Mouse (Mus musculus) liver, embryonic 14.5 days (tissue): ENCODE data around the gene Egfl6. TPM values are rescaled to one million over a fixed set of nuclear protein-coding genes. Genes with fewer than 3 reads are reported as not detected.

Source experiments
- ATAC-seq: fragments of 200-750 bp; cut with Nextera tagmentation; 2 replicates; pipeline ENCODE4 v1.8.0; 2017; ENCODE audit warnings: moderate number of reproducible peaks, mild to moderate bottlenecking, moderate library complexity; ENCODE audit not compliant: insufficient read depth
- DNase-seq, 3 experiments: peaks; one replicate each; pipeline ENCODE4 v3.0.0-alpha.2; 2012 to 2013; ENCODE audit warnings: low read depth in 3 of 3, low spot score in 3 of 3
- H3K27ac ChIP-seq: fragments of 300-500 bp; sonication (generic); 2 replicates; pipeline ENCODE4 v1.5.1; 2014; ENCODE audit warnings: moderate library complexity, mild to moderate bottlenecking, control low read depth, inconsistent platforms
- H3K27me3 ChIP-seq: fragments of 300-500 bp; sonication (generic); 2 replicates; pipeline ENCODE4 v1.6.1; 2014; ENCODE audit warnings: mild to moderate bottlenecking, low read length, moderate library complexity; ENCODE audit not compliant: control insufficient read depth, insufficient read depth
- H3K36me3 ChIP-seq: fragments of 300-500 bp; sonication (generic); replicated peaks from 2 replicates; pipeline ENCODE4 v1.6.1; 2014; ENCODE audit warnings: low read depth; ENCODE audit not compliant: control insufficient read depth, insufficient read depth
- H3K4me1 ChIP-seq, 2 experiments: fragments of 200-500 bp in 1 of 2; fragments of 300-500 bp in 1 of 2; sonication (generic) in 1 of 2; replicated peaks; 2 replicates each; pipeline ENCODE4 v1.6.1; 2012 to 2014; ENCODE audit warnings: antibody characterized with exemption in 1 of 2, inconsistent platforms in 1 of 2, low read length in 1 of 2; ENCODE audit not compliant: control insufficient read depth in 2 of 2, insufficient read depth in 2 of 2
- H3K4me2 ChIP-seq: fragments of 300-500 bp; sonication (generic); 2 replicates; pipeline ENCODE4 v1.6.1; 2014; ENCODE audit warnings: low read depth, mild to moderate bottlenecking, control low read depth, moderate library complexity
- H3K4me3 ChIP-seq, 2 experiments: fragments of 200-500 bp in 1 of 2; fragments of 300-500 bp in 1 of 2; sonication (generic) in 1 of 2; 2 replicates each; pipeline ENCODE4 v1.5.1; 2012 to 2014; ENCODE audit warnings: low read depth in 2 of 2, low read length in 2 of 2, mild to moderate bottlenecking in 2 of 2, control low read depth in 1 of 2, inconsistent platforms in 1 of 2, moderate library complexity in 1 of 2; ENCODE audit not compliant: insufficient read depth in 1 of 2
- H3K9ac ChIP-seq: fragments of 300-500 bp; sonication (generic); replicated peaks from 2 replicates; pipeline ENCODE4 v1.6.1; 2014; ENCODE audit warnings: mild to moderate bottlenecking, control low read depth, moderate library complexity
- H3K9me3 ChIP-seq: fragments of 300-500 bp; sonication (generic); 2 replicates; pipeline ENCODE4 v1.6.1; 2016; ENCODE audit warnings: low read length, mixed read lengths; ENCODE audit not compliant: control insufficient read depth
- CTCF ChIP-seq: IDR thresholded peaks from 2 replicates; pipeline ENCODE4 v1.5.1; 2016; ENCODE audit warnings: antibody characterized with exemption, low read depth, control low read depth
- EP300 ChIP-seq: IDR thresholded peaks from 2 replicates; pipeline ENCODE4 v1.6.1; 2016; ENCODE audit warnings: antibody characterized with exemption, low read depth
- WGBS: fragments of 180-500 bp; shearing (Covaris S2); extraction: QIAGEN DNeasy Blood & Tissue Kit; methylation state at CpG from one replicate; pipeline ENCODE4 v1.1.7; 2014; ENCODE audit not compliant: insufficient replicate concordance; 5-methylcytosine and 5-hydroxymethylcytosine counted together
- polyA plus RNA-seq, 2 experiments: library from polyadenylated mRNA; depleted of rRNA in 1 of 2; stranded (reverse) in 1 of 2; unstranded in 1 of 2; fragments of >200 nt; fragmentation: Nextera tagmentation in 1 of 2; extraction: Ambion mirVana in 1 of 2; gene quantifications; 2 replicates each; pipeline versions ENCODE4 v1.2.1 to v1.2.3; 2012 to 2014

Egfl6 gene
- polyA plus RNA-seq, 2 experiments, result 0.15 to 0.35 TPM

GRCm38 (mm10) chrX:166546495-166546894, 39.0 kb downstream of the Egfl6 start:
- TF ChIP-seq CTCF (no peak), EP300 (no peak)
- Histone ChIP-seq H3K4me3 (no peak overlapping the region), H3K27me3 (no peaks in the 10 kb centered on the region), H3K36me3 (no peaks in the 10 kb centered on the region), H3K4me2 (no peak overlapping the region), H3K27ac (no peak overlapping the region), H3K9ac (no peak overlapping the region), H3K4me1 (no peaks in the 10 kb centered on the region), H3K9me3 (no peaks in the 10 kb centered on the region)
- 56% methylated on average over 2 of the region's 2 CpGs for WGBS
- DNase-seq, result no peak
- no peak for ATAC-seq

GRCm38 (mm10) chrX:166535138-166535537, 50.4 kb downstream of the Egfl6 start:
- TF ChIP-seq EP300, result no peak
- TF ChIP-seq CTCF, result no peak
- no peak overlapping the region for H3K9ac ChIP-seq
- no peaks in the 10 kb centered on the region for H3K4me1 ChIP-seq
- no peaks in the 10 kb centered on the region for H3K27me3 ChIP-seq
- no peak overlapping the region for H3K27ac ChIP-seq
- ATAC-seq (no peak), DNase-seq (no peak)
- no peaks in the 10 kb centered on the region for H3K36me3 ChIP-seq
- H3K4me3 ChIP-seq, result no peak overlapping the region
- H3K9me3 ChIP-seq, result no peaks in the 10 kb centered on the region
- H3K4me2 ChIP-seq, result no peak overlapping the region
- 26% methylated on average over 4 of the region's 4 CpGs for WGBS

GRCm38 (mm10) chrX:166533432-166533831, 52.1 kb downstream of the Egfl6 start:
- Histone ChIP-seq H3K4me3 (no peak overlapping the region), H3K27me3 (no peaks in the 10 kb centered on the region), H3K9ac (no peak overlapping the region), H3K27ac (no peak overlapping the region), H3K9me3 (no peaks in the 10 kb centered on the region), H3K4me2 (no peak overlapping the region), H3K4me1 (no peaks in the 10 kb centered on the region), H3K36me3 (no peaks in the 10 kb centered on the region)
- no peak for ATAC-seq
- TF ChIP-seq EP300, result no peak
- TF ChIP-seq CTCF, result no peak
- no peak for DNase-seq
- 62% methylated on average over 4 of the region's 4 CpGs for WGBS

GRCm38 (mm10) chrX:166531671-166532070, 53.8 kb downstream of the Egfl6 start:
- Histone ChIP-seq H3K9ac (no peak overlapping the region), H3K27ac (no peak overlapping the region), H3K36me3 (no peaks in the 10 kb centered on the region), H3K9me3 (no peaks in the 10 kb centered on the region), H3K4me2 (no peak overlapping the region), H3K4me3 (no peak overlapping the region), H3K27me3 (no peaks in the 10 kb centered on the region), H3K4me1 (no peaks in the 10 kb centered on the region)
- 38% methylated on average over 6 of the region's 6 CpGs for WGBS
- DNase-seq (no peak), ATAC-seq (no peak)
- no peak for TF ChIP-seq EP300

DNA sequence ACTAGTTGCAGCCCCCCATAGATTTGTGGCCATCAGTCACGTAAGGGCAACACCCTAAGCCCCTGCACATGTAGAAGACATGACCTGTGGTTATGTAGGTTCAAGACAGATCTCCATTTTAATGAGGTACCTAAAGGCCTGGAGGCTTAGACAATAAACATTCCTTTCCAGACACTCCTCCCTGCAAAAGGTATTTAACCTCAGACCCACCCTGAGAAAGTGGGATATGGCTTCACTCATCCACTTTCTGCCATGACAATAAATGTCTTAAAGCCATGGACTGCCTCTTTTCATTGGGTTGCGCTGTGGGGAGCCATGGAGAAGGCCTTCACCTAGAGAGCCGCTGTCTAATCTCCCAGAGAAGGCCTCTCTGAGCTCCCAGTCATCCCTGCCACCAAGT, 57.4 kb downstream of the Egfl6 start:
- WGBS, result 63% methylated on average over 3 of the region's 3 CpGs
- H3K9me3 ChIP-seq, result no peaks in the 10 kb centered on the region
- H3K9ac ChIP-seq, result no peak overlapping the region

More for the DNA sequence above, 57.4 kb downstream of the Egfl6 start:
- DNase-seq (no peak), ATAC-seq (no peak)
- no peaks in the 10 kb centered on the region for H3K4me1 ChIP-seq
- no peaks in the 10 kb centered on the region for H3K36me3 ChIP-seq
- TF ChIP-seq CTCF (no peak), EP300 (no peak)
- H3K4me2 ChIP-seq, result no peak overlapping the region
- H3K27ac ChIP-seq, result no peak overlapping the region
- no peaks in the 10 kb centered on the region for H3K27me3 ChIP-seq
- no peak overlapping the region for H3K4me3 ChIP-seq
